Mouse (Mus musculus) limb, embryonic 10.5 days (tissue): ENCODE results near the gene Hsd3b1. TPM values are rescaled to one million over a fixed set of nuclear protein-coding genes. Genes with fewer than 3 reads are reported as not detected.

Experiments
- DNase-seq: peaks from one replicate; pipeline ENCODE4 v3.0.0-alpha.2; 2017; ENCODE audit warnings: low spot score
- H3K27ac ChIP-seq: fragments of 300-500 bp; sonication (generic); 2 replicates; pipeline ENCODE4 v1.5.1; 2016; ENCODE audit warnings: mild to moderate bottlenecking
- H3K27me3 ChIP-seq: fragments of 300-500 bp; sonication (generic); 2 replicates; pipeline ENCODE4 v1.6.1; 2016; ENCODE audit warnings: low read depth, mild to moderate bottlenecking; ENCODE audit not compliant: poor library complexity, severe bottlenecking
- H3K36me3 ChIP-seq: fragments of 300-500 bp; sonication (generic); 2 replicates; pipeline ENCODE4 v1.6.1; 2016; ENCODE audit warnings: mild to moderate bottlenecking, moderate library complexity
- H3K4me1 ChIP-seq: fragments of 300-500 bp; sonication (generic); 2 replicates; pipeline ENCODE4 v1.6.1; 2016
- H3K4me3 ChIP-seq: fragments of 300-500 bp; sonication (generic); 2 replicates; pipeline ENCODE4 v1.5.1; 2016; ENCODE audit warnings: mild to moderate bottlenecking, moderate library complexity
- H3K9me3 ChIP-seq: fragments of 300-500 bp; sonication (generic); replicated peaks from 2 replicates; pipeline ENCODE4 v1.6.1; 2016; ENCODE audit warnings: mild to moderate bottlenecking
- WGBS: fragments of 180-500 bp; shearing (Covaris S2); methylation state at CpG from one replicate; pipeline ENCODE4 v1.1.7; 2016; 5-methylcytosine and 5-hydroxymethylcytosine counted together
- polyA plus RNA-seq: library from polyadenylated mRNA; unstranded; fragments of >200 nt; fragmentation: Nextera tagmentation; extraction: Ambion mirVana; gene quantifications from 2 replicates; pipeline ENCODE4 v1.2.1, GENCODE M21; 2016

Hsd3b1 gene
- polyA plus RNA-seq = 0.20 and 0.44 TPM in 2 replicates

GRCm38 (mm10) chr3:98859576-98859975 is at the start of gene Hsd3b1:
Gene Hsd3b1, minus strand, starts transcription at chr3:98859794.
- H3K36me3 ChIP-seq = no peaks in the 10 kb centered on the region
- no peaks in the 10 kb centered on the region for H3K27me3 ChIP-seq
- DNase-seq = no peak
- no peaks in the 10 kb centered on the region for H3K4me1 ChIP-seq
- no peak within 1 kb of the TSS for H3K4me3 ChIP-seq
- WGBS = 89% methylated on average over 3 of the region's 3 CpGs
- H3K9me3 ChIP-seq = no peaks in the 10 kb centered on the region
- no peak within 1 kb of the TSS for H3K27ac ChIP-seq

- Histone ChIP-seq H3K36me3 (no peaks in the 10 kb centered on the region), H3K27me3 (no peaks in the 10 kb centered on the region), H3K4me1 (0 out of 2 replicates have a peak, but pooled peaks cover 2% of the 10 kb centered on the region), H3K27ac (no peak overlapping the region), H3K9me3 (no peaks in the 10 kb centered on the region), H3K4me3 (no peak overlapping the region)
- no peak for DNase-seq
- 93% methylated on average over 2 of the region's 2 CpGs for WGBS
Observed at GRCm38 (mm10) chr3:98897606-98898005, 38.0 kb upstream of the Hsd3b1 start.

- WGBS = 46% methylated on average over 10 of the region's 10 CpGs
- H3K4me3 ChIP-seq = no peak overlapping the region
- H3K4me1 ChIP-seq = 0 out of 2 replicates have a peak, but pooled peaks cover 2% of the 10 kb centered on the region
- H3K36me3 ChIP-seq = no peaks in the 10 kb centered on the region
- no peak overlapping the region; the same call in 1 of the 2 replicates for H3K27ac ChIP-seq
- DNase-seq = peak; percentile 32
- H3K27me3 ChIP-seq = no peaks in the 10 kb centered on the region
- no peaks in the 10 kb centered on the region for H3K9me3 ChIP-seq
Observed at GRCm38 (mm10) chr3:98895071-98895601, 35.5 kb upstream of the Hsd3b1 start.

- H3K27me3 ChIP-seq = no peaks in the 10 kb centered on the region
- H3K9me3 ChIP-seq = no peaks in the 10 kb centered on the region
- no peak for DNase-seq
- no peak within 1 kb of the TSS for H3K27ac ChIP-seq
- no peaks in the 10 kb centered on the region for H3K36me3 ChIP-seq
- no peak within 1 kb of the TSS for H3K4me3 ChIP-seq
- 0 out of 2 replicates have a peak, but pooled peaks cover 2% of the 10 kb centered on the region for H3K4me1 ChIP-seq
- WGBS = 84% methylated on average over 3 of the region's 3 CpGs
Observed at GRCm38 (mm10) chr3:98893057-98893772, 33.6 kb upstream of the Hsd3b1 start, which contains the start of gene Hao2. Gene Hao2, minus strand, starts transcription at chr3:98893239.

GRCm38 (mm10) chr3:98890430-98890829 is 30.8 kb upstream of the Hsd3b1 start:
- DNase-seq = no peak
- Histone ChIP-seq H3K27me3 (no peaks in the 10 kb centered on the region), H3K27ac (no peak overlapping the region), H3K4me1 (0 out of 2 replicates have a peak, but pooled peaks cover 2% of the 10 kb centered on the region), H3K36me3 (no peaks in the 10 kb centered on the region), H3K9me3 (no peaks in the 10 kb centered on the region), H3K4me3 (no peak overlapping the region)
- 92% methylated on average over 4 of the region's 4 CpGs for WGBS

- Histone ChIP-seq H3K9me3 (no peaks in the 10 kb centered on the region), H3K36me3 (no peaks in the 10 kb centered on the region), H3K27ac (no peak overlapping the region), H3K4me3 (no peak overlapping the region), H3K27me3 (no peaks in the 10 kb centered on the region), H3K4me1 (no peaks in the 10 kb centered on the region)
- 83% methylated on average over 2 of the region's 2 CpGs for whole genome bisulfite sequencing
- DNase-seq = no peak
Observed at GRCm38 (mm10) chr3:98888206-98888605, 28.6 kb upstream of the Hsd3b1 start.

- H3K27me3 ChIP-seq = no peaks in the 10 kb centered on the region
- H3K4me1 ChIP-seq = no peaks in the 10 kb centered on the region
- H3K36me3 ChIP-seq = no peaks in the 10 kb centered on the region
- no peak overlapping the region for H3K27ac ChIP-seq
- no peaks in the 10 kb centered on the region for H3K9me3 ChIP-seq
- no peak overlapping the region for H3K4me3 ChIP-seq
- no peak for DNase-seq
- WGBS = 87% methylated on average over 2 of the region's 2 CpGs
Observed at GRCm38 (mm10) chr3:98880831-98881230, 21.2 kb upstream of the Hsd3b1 start.

GRCm38 (mm10) chr3:98880216-98880615 is 20.6 kb upstream of the Hsd3b1 start:
- WGBS = 79% methylated on average over 6 of the region's 6 CpGs
- H3K27ac ChIP-seq = no peak overlapping the region
- H3K36me3 ChIP-seq = no peaks in the 10 kb centered on the region

GRCm38 (mm10) chr3:98868219-98868618 is 8.6 kb upstream of the Hsd3b1 start:
- WGBS = 90% methylated on average over 2 of the region's 2 CpGs
- no peaks in the 10 kb centered on the region for H3K27me3 ChIP-seq
- no peak overlapping the region for H3K4me3 ChIP-seq
- no peak overlapping the region for H3K27ac ChIP-seq
- H3K4me1 ChIP-seq = no peaks in the 10 kb centered on the region
- no peaks in the 10 kb centered on the region for H3K9me3 ChIP-seq
- no peak for DNase-seq
- H3K36me3 ChIP-seq = no peaks in the 10 kb centered on the region

More at GRCm38 (mm10) chr3:98880216-98880615, 20.6 kb upstream of the Hsd3b1 start:
- no peak for DNase-seq
- H3K9me3 ChIP-seq = no peaks in the 10 kb centered on the region
- no peak overlapping the region for H3K4me3 ChIP-seq
- no peaks in the 10 kb centered on the region for H3K4me1 ChIP-seq
- H3K27me3 ChIP-seq = no peaks in the 10 kb centered on the region

- Histone ChIP-seq H3K9me3 (no peaks in the 10 kb centered on the region), H3K27me3 (no peaks in the 10 kb centered on the region), H3K4me3 (no peak overlapping the region), H3K36me3 (no peaks in the 10 kb centered on the region), H3K27ac (no peak overlapping the region), H3K4me1 (no peaks in the 10 kb centered on the region)
- 96% methylated on average over 1 of the region's 1 CpGs for WGBS
- DNase-seq = no peak
Observed at GRCm38 (mm10) chr3:98862800-98863199, 3.2 kb upstream of the Hsd3b1 start.

- Histone ChIP-seq H3K4me3 (no peak overlapping the region), H3K27me3 (no peaks in the 10 kb centered on the region), H3K36me3 (no peaks in the 10 kb centered on the region), H3K9me3 (no peaks in the 10 kb centered on the region), H3K4me1 (no peaks in the 10 kb centered on the region), H3K27ac (no peak overlapping the region)
- DNase-seq = no peak
- WGBS = 91% methylated on average over 2 of the region's 2 CpGs
Observed at GRCm38 (mm10) chr3:98858051-98858450, 1.5 kb downstream of the Hsd3b1 start.

- Histone ChIP-seq H3K27ac (no peak overlapping the region), H3K4me3 (no peak overlapping the region), H3K27me3 (no peaks in the 10 kb centered on the region), H3K9me3 (no peaks in the 10 kb centered on the region), H3K36me3 (no peaks in the 10 kb centered on the region), H3K4me1 (no peaks in the 10 kb centered on the region)
- no peak for DNase-seq
- WGBS = 86% methylated on average over 1 of the region's 1 CpGs
Observed at GRCm38 (mm10) chr3:98856892-98857291, 2.7 kb downstream of the Hsd3b1 start.

GRCm38 (mm10) chr3:98855160-98855559 is 4.4 kb downstream of the Hsd3b1 start:
- H3K36me3 ChIP-seq = no peaks in the 10 kb centered on the region
- WGBS = 83% methylated on average over 3 of the region's 3 CpGs
- no peak for DNase-seq
- H3K4me1 ChIP-seq = no peaks in the 10 kb centered on the region
- H3K4me3 ChIP-seq = no peak overlapping the region
- no peaks in the 10 kb centered on the region for H3K9me3 ChIP-seq
- no peaks in the 10 kb centered on the region for H3K27me3 ChIP-seq
- no peak overlapping the region for H3K27ac ChIP-seq
